Mouse (Mus musculus) olfactory bulb, adult 2 months (tissue): ENCODE measurements at regions not wholly inside any gene's neighbourhood (a gene's known extent, or its start where the extent isn't known, plus 50 kb on each side); places are given as distances from the start of the nearest gene placed in this dataset.

Experiments
- H3K27ac ChIP-seq: fragments of 200-500 bp; 2 replicates; pipeline ENCODE4 v1.5.1; 2012; ENCODE audit warnings: low read depth, low read length; ENCODE audit not compliant: insufficient read depth
- H3K4me1 ChIP-seq: fragments of 200-500 bp; 2 replicates; pipeline ENCODE4 v1.6.1; 2012; ENCODE audit warnings: low read length; ENCODE audit not compliant: control insufficient read depth, insufficient read depth
- H3K4me3 ChIP-seq: fragments of 200-500 bp; 2 replicates; pipeline ENCODE4 v1.5.1; 2012; ENCODE audit warnings: mild to moderate bottlenecking, low read depth, low read length, moderate library complexity; ENCODE audit not compliant: insufficient read depth
- CTCF ChIP-seq: fragments of 200-500 bp; IDR thresholded peaks from 2 replicates; pipeline ENCODE4 v1.5.1; 2012; ENCODE audit warnings: low read depth, mild to moderate bottlenecking, low read length, moderate library complexity; ENCODE audit not compliant: insufficient read depth
- POLR2A ChIP-seq: fragments of 200-500 bp; IDR thresholded peaks from 2 replicates; pipeline ENCODE4 v1.6.1; 2012; ENCODE audit warnings: mild to moderate bottlenecking, low read depth, low read length, moderate library complexity; ENCODE audit not compliant: insufficient read depth
- WGBS: fragments of 180-500 bp; shearing (Covaris S2); methylation state at CpG from one replicate; pipeline ENCODE4 v1.1.7; 2018; 5-methylcytosine and 5-hydroxymethylcytosine counted together

DNA sequence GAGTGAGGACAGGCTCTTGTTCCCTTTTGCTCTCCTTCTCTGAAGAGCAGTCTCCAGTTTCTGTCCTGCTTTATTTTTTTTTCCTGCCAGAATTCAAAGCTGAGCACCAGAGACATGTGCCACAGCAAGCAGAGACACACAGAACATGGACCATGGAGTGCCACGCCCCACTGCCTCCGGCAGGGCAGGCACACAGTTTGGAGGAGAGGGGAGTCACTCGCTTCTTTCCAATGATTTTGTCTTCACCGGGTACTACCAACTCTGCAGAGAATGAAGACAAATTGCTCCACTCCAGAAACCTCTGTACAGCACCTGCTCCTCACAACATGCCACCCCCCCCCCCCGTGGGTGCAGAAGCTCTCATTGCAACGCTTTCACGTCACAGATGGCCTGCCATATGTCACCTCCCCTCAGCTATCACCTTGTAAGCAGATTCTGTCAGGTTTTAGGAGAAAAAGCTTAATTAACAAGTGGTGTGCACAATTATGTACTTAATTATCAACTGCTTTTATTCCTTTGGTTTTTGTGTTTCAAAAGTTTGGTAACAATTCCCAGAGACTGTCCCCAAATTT lies 110.6 kb upstream of the Lemd2 start:
- H3K4me1 ChIP-seq: peaks cover 19% of the 10 kb centered on the region
- no peak for TF ChIP-seq POLR2A
- no peak for TF ChIP-seq CTCF
- H3K4me3 ChIP-seq: no peak overlapping the region
- H3K27ac ChIP-seq: no peak overlapping the region
- 49% methylated on average over 7 of the region's 7 CpGs for WGBS

DNA sequence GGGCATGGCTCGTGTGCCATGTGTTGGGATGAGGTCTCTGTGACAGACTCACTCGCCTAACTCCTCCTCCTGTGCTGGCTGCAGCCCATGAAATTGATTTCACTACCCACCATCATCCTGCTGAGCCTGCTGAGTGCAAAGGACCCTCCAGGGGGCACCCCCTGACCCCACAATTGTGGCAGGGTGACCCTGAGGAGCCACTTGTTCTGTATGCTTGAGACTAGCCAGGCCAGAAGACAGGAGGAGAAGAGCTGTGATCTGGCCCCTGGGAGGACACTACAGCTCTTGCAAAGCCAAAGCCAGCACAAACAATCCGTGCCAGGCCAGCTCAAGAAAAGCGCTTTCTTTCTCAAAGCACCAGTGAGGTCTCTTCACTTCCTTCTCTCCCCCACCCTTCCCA lies 104.7 kb upstream of the Lemd2 start:
- no peak for TF ChIP-seq CTCF
- no peak for TF ChIP-seq POLR2A
- Histone ChIP-seq H3K27ac (no peak overlapping the region), H3K4me3 (no peak overlapping the region), H3K4me1 (no peaks in the 10 kb centered on the region)
- 80% methylated on average over 4 of the region's 4 CpGs for WGBS

DNA sequence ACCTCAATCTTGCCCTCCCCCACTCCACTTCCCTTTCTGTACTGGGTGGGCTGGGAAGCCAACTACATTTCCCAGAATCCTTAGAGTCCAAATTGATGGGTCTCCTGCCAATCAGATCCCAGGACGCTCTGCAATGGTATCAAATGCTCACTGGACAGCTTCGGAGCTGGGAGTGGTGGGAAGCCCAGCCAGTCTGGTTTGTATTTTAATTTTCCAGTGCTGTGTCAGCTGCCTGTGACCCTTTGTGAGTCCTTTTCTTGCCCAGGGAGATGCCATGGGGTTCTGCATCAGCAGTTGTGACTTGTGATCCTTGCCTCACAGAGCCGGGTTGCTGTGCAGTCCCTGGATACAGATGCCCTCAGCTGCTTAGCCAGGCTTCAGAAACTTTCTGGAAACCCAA lies 100.6 kb upstream of the Lemd2 start:
- Histone ChIP-seq H3K4me3 (no peak overlapping the region), H3K4me1 (no peaks in the 10 kb centered on the region), H3K27ac (no peak overlapping the region)
- 73% methylated on average over 3 of the region's 3 CpGs for WGBS
- TF ChIP-seq CTCF (no peak), POLR2A (no peak)

DNA sequence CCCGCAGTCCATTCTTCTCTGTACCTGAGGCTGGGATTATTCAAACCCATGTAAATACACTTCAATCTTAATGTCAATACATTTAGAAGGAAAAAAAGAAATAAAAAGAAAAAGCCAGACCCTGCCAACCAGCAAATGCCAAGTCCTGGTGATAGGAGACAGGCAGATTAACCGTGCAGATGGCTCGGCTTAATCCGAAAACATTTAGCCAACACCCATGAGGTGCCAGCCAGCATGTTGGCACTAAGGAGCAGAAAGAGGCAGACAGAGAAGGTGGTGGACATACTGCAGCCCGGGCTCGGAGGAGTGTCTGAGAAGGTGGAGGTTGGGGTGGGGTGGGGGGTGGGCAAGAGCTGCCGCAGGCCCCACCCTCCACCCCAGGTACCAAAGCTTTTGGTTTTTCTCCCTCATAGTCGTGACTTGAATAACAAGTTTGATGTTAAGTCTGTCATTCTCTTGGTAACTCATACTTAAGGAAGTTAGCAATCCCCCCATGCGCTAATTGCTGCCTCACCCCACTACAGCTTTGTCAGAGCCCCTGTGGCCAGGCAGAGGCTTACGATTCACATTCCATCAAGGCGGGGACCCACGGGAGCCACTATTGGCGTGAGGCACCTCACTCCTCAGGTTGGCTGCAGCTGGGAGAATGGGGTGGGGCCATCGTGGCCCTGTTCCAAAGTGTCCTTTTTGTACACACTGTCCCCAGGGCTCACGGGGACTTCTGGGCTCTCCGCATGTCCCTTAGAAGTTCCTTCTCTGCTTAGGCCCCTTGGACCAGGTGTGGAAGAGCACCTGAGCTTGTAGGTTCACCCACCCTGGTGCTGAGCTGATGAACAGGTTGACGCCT lies 99.6 kb upstream of the Lemd2 start:
- 84% methylated on average over 17 of the region's 17 CpGs for WGBS
- Histone ChIP-seq H3K4me3 (no peak overlapping the region), H3K4me1 (no peaks in the 10 kb centered on the region), H3K27ac (no peak overlapping the region)
- TF ChIP-seq POLR2A (no peak), CTCF (no peak)

DNA sequence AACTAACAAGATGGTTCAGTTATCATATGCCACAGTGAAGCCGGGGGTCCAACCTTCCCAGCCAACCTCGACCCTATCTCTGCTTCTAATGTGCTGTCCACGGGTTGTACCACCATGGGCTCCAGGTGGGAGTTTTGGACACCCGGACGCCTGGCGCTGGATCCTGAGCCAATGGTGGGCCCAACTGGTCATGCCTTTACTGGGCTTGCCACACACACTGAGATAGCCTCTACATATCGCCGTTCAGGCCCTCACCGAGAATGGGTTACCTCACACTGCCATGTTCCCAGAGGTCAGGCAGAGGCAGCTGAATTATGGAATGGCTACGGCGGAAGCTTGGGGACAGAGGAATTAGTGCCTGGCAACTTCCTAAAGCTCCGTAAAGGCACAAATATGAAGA lies 98.8 kb upstream of the Lemd2 start:
- no peak overlapping the region for H3K27ac ChIP-seq
- WGBS: 96% methylated on average over 12 of the region's 12 CpGs
- TF ChIP-seq CTCF (no peak), POLR2A (no peak)
- H3K4me3 ChIP-seq: no peak overlapping the region
- no peaks in the 10 kb centered on the region for H3K4me1 ChIP-seq

DNA sequence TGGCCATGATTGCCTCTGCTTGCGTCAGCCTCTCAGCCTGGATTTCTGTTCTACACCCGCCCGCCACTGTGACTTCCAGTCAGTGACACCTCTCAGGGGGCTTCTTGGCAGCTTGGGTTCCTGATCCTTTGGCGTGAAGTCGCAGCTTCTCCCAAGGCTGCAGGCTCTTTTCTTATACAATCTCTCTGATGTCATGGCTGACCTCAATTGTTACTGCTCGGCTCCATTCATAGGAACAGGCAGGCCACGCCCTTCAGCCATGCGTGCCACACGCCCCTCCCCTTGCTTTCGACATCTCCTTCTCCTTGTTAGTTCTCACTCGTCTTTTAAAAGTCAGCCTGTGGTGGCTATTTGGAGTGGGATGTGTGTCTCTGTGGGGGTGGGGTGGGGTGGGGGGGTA lies 97.1 kb upstream of the Lemd2 start:
- WGBS: 77% methylated on average over 11 of the region's 11 CpGs
- Histone ChIP-seq H3K4me3 (no peak overlapping the region), H3K4me1 (no peaks in the 10 kb centered on the region), H3K27ac (no peak overlapping the region)
- no peak for TF ChIP-seq POLR2A
- no peak for TF ChIP-seq CTCF

DNA sequence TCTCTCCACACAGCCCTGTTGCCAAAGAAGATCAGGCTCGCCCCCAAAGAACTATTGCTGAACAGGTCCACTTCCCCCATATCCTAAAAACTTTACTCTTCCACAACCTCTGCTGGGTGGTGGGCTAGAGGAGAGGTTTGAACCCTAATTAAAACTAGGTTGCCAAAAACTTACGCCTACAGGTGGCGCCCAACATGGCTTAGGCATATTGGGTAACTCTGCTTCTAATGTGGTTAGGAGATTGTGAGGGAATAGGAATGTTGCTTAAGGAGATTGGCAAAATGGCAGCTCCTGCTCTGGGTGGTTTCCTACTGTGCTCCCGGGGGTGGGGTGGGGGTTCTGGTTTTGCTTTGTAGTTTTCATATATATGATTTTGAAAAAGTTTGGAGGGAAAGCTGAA lies 95.0 kb upstream of the Lemd2 start:
- WGBS: 90% methylated on average over 4 of the region's 4 CpGs
- TF ChIP-seq CTCF (no peak), POLR2A (no peak)
- H3K4me1 ChIP-seq: no peaks in the 10 kb centered on the region
- no peak overlapping the region for H3K4me3 ChIP-seq
- no peak overlapping the region for H3K27ac ChIP-seq

DNA sequence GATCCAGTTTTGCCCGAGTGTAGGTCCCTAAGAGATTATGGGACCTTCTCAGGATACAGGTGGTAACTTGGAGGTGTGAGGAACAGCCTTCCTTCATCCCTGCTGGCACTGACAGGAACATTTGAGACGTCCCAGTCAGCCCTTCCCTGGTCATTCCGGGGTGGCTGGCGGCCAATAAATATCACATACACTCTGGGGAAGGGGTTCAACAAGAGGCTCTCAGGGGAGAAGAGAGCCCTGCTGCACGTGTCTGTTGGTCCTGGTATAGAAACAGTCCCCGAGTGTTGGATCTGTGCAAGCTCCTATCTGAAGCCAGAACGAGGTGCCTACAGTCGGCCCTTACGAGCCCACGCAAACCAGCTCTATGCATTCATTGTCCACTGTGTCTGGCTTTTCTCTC lies 94.1 kb upstream of the Lemd2 start:
- TF ChIP-seq POLR2A (no peak), CTCF (no peak)
- no peak overlapping the region for H3K4me3 ChIP-seq
- H3K27ac ChIP-seq: no peak overlapping the region
- 91% methylated on average over 10 of the region's 10 CpGs for WGBS
- no peaks in the 10 kb centered on the region for H3K4me1 ChIP-seq

DNA sequence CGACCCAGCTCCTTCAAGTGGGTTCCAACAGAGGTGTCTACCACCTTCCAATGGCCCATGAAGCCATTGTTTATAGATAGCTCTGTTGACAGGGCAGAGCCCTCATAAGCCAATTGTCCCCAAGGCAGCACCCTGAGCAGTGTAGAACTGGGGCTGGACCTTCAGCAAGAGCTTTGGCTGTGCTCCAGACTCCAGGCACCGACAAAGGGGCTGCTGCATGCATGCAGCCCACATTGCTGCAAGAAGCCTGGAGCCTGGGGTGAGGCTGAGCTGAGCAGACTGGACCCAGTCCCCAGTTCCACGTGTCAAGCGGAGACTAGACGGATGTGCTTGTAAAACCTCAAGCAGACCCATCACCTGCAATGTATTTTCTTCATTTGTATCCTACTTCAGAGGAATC lies 91.9 kb upstream of the Lemd2 start:
- no peak for TF ChIP-seq POLR2A
- TF ChIP-seq CTCF: no peak
- no peaks in the 10 kb centered on the region for H3K4me1 ChIP-seq
- no peak overlapping the region for H3K4me3 ChIP-seq
- H3K27ac ChIP-seq: no peak overlapping the region
- WGBS: 78% methylated on average over 5 of the region's 5 CpGs
